Mouse (Mus musculus) Patski (cell line): ENCODE measurements around the gene Faap100. TPM values are rescaled to one million over a fixed set of nuclear protein-coding genes. Genes with fewer than 3 reads are reported as not detected.

ENCODE experiments used
- ATAC-seq: fragments of 100-300 bp; one replicate; pipeline ENCODE4 v1.8.0; 2021
- CTCF ChIA-PET: fragments of 350-600 bp; sonication (Branson Sonifier 250); formaldehyde crosslinking; loops from one replicate; lab custom pipeline; 2022; ENCODE audit warnings: inconsistent platforms; lab: Charles Lee
- POLR2A ChIA-PET: fragments of 350-600 bp; sonication (Branson Sonifier 250); formaldehyde crosslinking; loops from one replicate; lab custom pipeline; 2022; ENCODE audit warnings: antibody characterized with exemption, inconsistent platforms; lab: Charles Lee
- DNase-seq: peaks from one replicate; pipeline ENCODE4 v3.0.0-alpha.2; 2011; ENCODE audit warnings: low read depth, low spot score
- H3K27me3 ChIP-seq: fragments of 371-371 bp; one replicate; pipeline ENCODE4 v1.5.1; 2021
- CTCF ChIP-seq: fragments of 100-300 bp; IDR thresholded peaks from one replicate; pipeline ENCODE4 v1.5.1; 2021
- in situ Hi-C: fragments of 300-500 bp; cut with MboI; formaldehyde crosslinking; loops from 3 replicates; pipeline ENCODE4 v1.11.1; 2018; ENCODE audit warnings: low pct_unique_long_range_greater_than_20kb, mixed read lengths
- polyA plus RNA-seq: library from polyadenylated mRNA; unstranded; gene quantifications from one replicate; pipeline ENCODE4 v1.2.3, GENCODE M21; 2021

Faap100 gene
- polyA plus RNA-seq, 1 experiment from 2014 or later: 15.1 TPM

- no peak for ATAC-seq
- in situ Hi-C loops: no loop called here
- ChIA-PET POLR2A (interaction anchor here (1.7 kb wide), 1 partner anchor 23 kb away, joined by 5 read pairs; no protein-coding TSS in a partner anchor), CTCF (interaction anchor here (1.1 kb wide), 1 partner anchor 12 kb away, joined by 3 read pairs; no protein-coding TSS in a partner anchor)
- no peak for TF ChIP-seq CTCF
- H3K27me3 ChIP-seq: no peaks in the 10 kb centered on the region
- no peak for DNase-seq
Observed at GRCm38 (mm10) chr11:120377337-120377736, 1.2 kb downstream of the Faap100 start.

- TF ChIP-seq CTCF: no peak
- ATAC-seq (no peak), DNase-seq (no peak)
- in situ Hi-C loops: no loop called here
- H3K27me3 ChIP-seq: no peaks in the 10 kb centered on the region
- ChIA-PET CTCF (interaction anchor here (1.3 kb wide), 1 partner anchor 23 kb away, joined by 5 read pairs; no protein-coding TSS in a partner anchor), POLR2A (interaction anchor here (0.7 to 1.7 kb wide), 4 partner anchors 22 to 368 kb away, joined by 3 to 13 read pairs (median 4); no protein-coding TSS in a partner anchor)
Observed at GRCm38 (mm10) chr11:120376302-120377160, 2.0 kb downstream of the Faap100 start.

GRCm38 (mm10) chr11:120375324-120375723 is 3.2 kb downstream of the Faap100 start:
- in situ Hi-C loops: no loop called here
- ChIA-PET POLR2A (interaction anchor here (0.5 to 1.0 kb wide), 2 partner anchors 10 to 172 kb away, joined by 3 to 6 read pairs; no protein-coding TSS in a partner anchor), CTCF (interaction anchor here (1.3 kb wide), 1 partner anchor 49 kb away, joined by 3 read pairs; no protein-coding TSS in a partner anchor)
- ATAC-seq (no peak), DNase-seq (no peak)
- H3K27me3 ChIP-seq: no peaks in the 10 kb centered on the region
- no peak for TF ChIP-seq CTCF

DNA sequence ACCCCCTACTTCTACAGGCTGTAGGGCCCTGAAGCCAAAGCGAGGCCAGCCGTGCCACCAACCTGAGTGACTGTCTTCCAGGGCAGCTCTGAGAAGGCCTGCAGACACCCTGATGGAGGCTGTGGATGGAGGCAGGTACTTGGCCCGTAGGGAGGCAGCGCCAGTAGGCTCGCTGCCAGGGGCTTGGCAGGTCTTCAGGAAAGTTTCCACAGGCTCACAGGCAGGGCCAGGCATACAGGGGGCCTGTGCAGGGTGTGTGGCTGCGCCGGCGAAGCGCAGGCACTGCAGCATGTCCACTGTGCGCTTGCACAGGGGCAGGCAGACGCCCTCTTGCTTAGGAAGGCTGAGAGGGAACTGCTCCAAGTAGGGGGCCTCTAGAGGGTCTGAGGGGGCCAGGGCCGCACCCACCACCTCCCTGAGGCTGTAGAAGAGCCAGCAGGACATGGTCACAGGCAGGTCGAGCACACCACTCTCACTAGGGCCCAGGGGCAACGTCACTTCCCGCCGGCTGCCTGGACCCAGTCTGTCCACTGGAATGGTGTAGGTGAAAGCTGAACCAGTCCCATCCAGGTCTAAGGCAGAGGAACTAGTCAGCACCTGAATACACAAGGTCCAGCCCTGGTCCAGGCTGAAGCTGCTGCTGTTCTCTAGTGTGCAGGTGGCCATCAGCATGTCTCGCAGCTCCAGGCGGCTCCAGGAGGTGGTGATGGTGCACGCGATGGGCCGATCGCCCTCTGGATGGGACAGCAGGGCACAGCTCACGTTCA is 4.6 kb downstream of the Faap100 start:
- no peak for TF ChIP-seq CTCF
- POLR2A ChIA-PET: interaction anchor here (0.7 kb wide), 1 partner anchor 11 kb away, joined by 3 read pairs; no protein-coding TSS in a partner anchor
- DNase-seq (no peak), ATAC-seq (no peak)
- no peaks in the 10 kb centered on the region for H3K27me3 ChIP-seq
- CTCF ChIA-PET: interaction anchor here (1.0 to 1.3 kb wide), 2 partner anchors 8 to 50 kb away, joined by 3 read pairs; no protein-coding TSS in a partner anchor
- in situ Hi-C loops: no loop called here

- no peaks in the 10 kb centered on the region for H3K27me3 ChIP-seq
- in situ Hi-C loops: no loop called here
- ATAC-seq: no peak
- no peak for TF ChIP-seq CTCF
- no peak for DNase-seq
- CTCF ChIA-PET: no interaction called here
- POLR2A ChIA-PET: interaction anchor here (0.7 kb wide), 1 partner anchor 10 kb away, joined by 3 read pairs; no protein-coding TSS in a partner anchor
Observed at GRCm38 (mm10) chr11:120373025-120373424, 5.5 kb downstream of the Faap100 start.

GRCm38 (mm10) chr11:120369656-120370055 is 8.9 kb downstream of the Faap100 start:
- ChIA-PET CTCF (interaction anchor here (0.8 to 2.7 kb wide), 7 partner anchors 10 to 54 kb away, joined by 3 to 13 read pairs (median 4); partner anchors contain the start of gene Fscn2), POLR2A (interaction anchor here (0.7 to 1.1 kb wide), 3 partner anchors 9 to 20 kb away, joined by 3 read pairs; partner anchors contain the start of gene Faap100)
- ATAC-seq: no peak
- in situ Hi-C loops: no loop called here
- DNase-seq: no peak
- H3K27me3 ChIP-seq: no peaks in the 10 kb centered on the region
- no peak for TF ChIP-seq CTCF

DNA sequence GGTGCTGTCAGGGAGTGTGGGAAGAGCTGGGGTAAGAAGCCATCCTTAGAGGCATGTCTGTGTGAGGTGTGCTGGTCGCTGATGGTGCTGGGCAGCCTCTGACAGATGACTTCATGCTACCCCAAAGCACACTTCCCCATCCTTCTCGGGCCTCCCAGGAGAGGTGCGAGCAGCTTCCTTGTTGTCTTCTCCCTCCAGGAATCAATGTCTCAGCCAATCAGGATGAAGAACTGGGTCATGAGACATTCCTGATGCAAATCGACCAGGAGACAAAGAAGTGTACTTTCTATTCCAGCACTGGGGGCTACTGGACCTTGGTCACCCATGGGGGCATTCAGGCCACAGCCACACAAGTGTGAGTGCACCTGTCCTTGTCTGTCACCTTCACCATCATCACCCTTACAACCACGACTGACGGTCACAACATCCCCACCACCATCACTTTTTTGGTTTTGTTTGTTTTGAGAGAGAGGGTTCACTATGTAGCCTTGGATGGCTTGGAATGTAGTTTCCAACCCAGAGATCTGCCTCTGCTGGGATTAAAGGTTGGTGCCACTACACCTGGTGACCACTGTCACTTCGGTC is 12.0 kb downstream of the Faap100 start:
- in situ Hi-C loops: no loop called here
- H3K27me3 ChIP-seq: no peaks in the 10 kb centered on the region
- DNase-seq (no peak), ATAC-seq (no peak)
- ChIA-PET CTCF (interaction anchor here (1.6 kb wide), 1 partner anchor 13 kb away, joined by 4 read pairs; no protein-coding TSS in a partner anchor), POLR2A (no interaction called here)
- no peak for TF ChIP-seq CTCF

- ATAC-seq (no peak), DNase-seq (no peak)
- no peaks in the 10 kb centered on the region for H3K27me3 ChIP-seq
- CTCF ChIA-PET: interaction anchor here (1.4 kb wide), 1 partner anchor 10 kb away, joined by 4 read pairs; no protein-coding TSS in a partner anchor
- TF ChIP-seq CTCF: no peak
- in situ Hi-C loops: no loop called here
- POLR2A ChIA-PET: interaction anchor here (1.0 kb wide), 1 partner anchor 10 kb away, joined by 3 read pairs; no protein-coding TSS in a partner anchor
Observed at GRCm38 (mm10) chr11:120362891-120363290, 15.7 kb downstream of the Faap100 start.

GRCm38 (mm10) chr11:120361295-120361694 is 17.3 kb downstream of the Faap100 start, which contains the start of gene Fscn2:
TSS of gene Fscn2 (plus strand) at chr11:120361534.
- POLR2A ChIA-PET: no interaction called here
- CTCF ChIA-PET: interaction anchor here (3.3 kb wide), 1 partner anchor 8 kb away, joined by 13 read pairs; no protein-coding TSS in a partner anchor
- H3K27me3 ChIP-seq: no peaks in the 10 kb centered on the region
- no peak for TF ChIP-seq CTCF
- in situ Hi-C loops: no loop called here
- DNase-seq (no peak), ATAC-seq (no peak)
